Mouse (Mus musculus): ENCODE data around the gene Ppp4r3b.

Ppp4r3b gene

DNA sequence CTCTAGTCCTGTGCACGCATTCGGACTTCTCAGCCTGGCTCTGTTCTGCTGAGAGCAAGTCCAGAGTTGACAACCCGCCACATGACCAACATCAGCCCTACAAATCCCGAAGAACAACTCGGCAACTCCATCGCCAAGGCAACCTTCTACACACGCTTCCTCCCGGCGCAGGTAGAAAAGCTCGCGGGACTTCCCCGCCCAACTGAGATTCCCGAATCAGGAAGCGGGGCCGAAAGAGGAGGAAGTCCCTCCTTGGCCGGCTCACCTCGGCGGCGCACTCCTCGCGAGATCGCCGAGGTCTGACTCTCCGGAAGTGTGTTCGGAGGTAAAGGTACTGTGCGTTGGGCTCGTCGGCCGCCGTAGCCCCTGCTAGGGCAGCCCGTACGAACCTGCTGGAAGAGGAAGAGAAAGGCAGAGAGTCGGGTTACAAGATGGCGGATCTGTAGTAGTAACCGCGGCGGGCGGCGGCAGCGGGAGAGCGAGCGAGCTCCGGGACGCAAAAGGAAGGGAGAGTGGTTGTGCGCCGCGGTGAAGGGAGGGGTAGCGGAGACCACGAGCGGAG, at the start of gene Ppp4r3b:
Ppp4r3b (plus strand) TSS at position 328 of the 562 bp plus-strand sequence.
- DNase-seq (ENCODE audit: low read depth, low spot score): peak; percentile 98

DNA sequence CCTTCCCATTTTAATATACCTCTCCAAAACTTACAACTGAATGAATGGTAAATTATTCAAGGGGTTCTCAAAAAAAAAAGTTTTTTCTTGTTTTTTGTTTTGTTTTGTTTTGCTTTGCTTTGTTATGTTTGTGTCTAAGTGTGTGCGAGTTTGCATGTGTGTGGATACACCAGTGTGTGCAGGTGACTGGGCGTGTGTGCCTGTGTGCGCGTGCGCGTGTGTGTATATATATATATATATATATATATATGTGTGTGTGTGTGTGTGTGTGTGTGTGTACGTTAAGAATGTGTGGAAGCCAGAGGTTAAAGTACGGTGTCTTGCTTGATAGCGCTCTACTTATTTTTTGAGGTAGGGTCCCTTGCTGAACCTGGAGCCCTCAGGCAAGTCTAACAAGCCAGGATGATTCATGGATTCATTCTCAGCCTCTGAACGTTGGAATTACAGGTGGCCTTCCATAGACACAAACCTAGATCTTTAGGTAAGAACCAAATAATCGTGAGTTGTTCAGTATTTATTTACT, 42.8 kb upstream of the Ppp4r3b start:
- no peak for DNase-seq (ENCODE audit: low read depth, low spot score)

- peak; percentile 95 for DNase-seq (ENCODE audit: low read depth, low spot score)
These were observed 42.0 kb upstream of the Ppp4r3b start, which contains the start of gene Pnpt1 for GRCm38 (mm10) chr11:29130385-29131355. Gene Pnpt1 (plus strand): TSS chr11:29130744.

- DNase-seq (ENCODE audit: low read depth, low spot score): peak; percentile 20
These were observed 32.0 kb upstream of the Ppp4r3b start for GRCm38 (mm10) chr11:29140671-29141070.

GRCm38 (mm10) chr11:29148901-29149300, 23.8 kb upstream of the Ppp4r3b start:
- DNase-seq (ENCODE audit: low read depth, low spot score): no peak

- no peak for DNase-seq (ENCODE audit: low read depth, low spot score)
These were observed 9.1 kb upstream of the Ppp4r3b start for GRCm38 (mm10) chr11:29163569-29163968.

DNA sequence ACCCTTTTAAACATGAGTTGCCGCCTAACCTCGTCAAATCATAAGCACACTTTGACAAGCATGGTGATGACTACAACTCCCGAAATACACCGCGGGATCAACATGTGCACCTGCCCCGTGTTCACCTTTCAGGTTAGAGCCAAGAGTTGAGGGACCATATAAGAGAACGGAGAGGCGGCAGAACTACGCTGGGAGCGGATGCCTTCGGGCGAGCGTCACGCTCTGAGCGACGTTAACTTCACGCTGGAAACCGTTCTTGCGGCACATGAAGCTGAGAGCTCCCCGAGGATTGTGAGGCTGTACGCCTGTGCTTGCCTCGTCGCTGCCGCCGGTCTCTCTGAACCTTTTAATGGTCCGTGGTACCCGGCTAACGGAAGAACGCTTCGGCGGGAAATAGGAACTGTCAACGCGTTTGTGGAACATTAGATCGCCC, 715 bp upstream of the Ppp4r3b start:
- peak; percentile 58 for DNase-seq (ENCODE audit: low read depth, low spot score)

DNA sequence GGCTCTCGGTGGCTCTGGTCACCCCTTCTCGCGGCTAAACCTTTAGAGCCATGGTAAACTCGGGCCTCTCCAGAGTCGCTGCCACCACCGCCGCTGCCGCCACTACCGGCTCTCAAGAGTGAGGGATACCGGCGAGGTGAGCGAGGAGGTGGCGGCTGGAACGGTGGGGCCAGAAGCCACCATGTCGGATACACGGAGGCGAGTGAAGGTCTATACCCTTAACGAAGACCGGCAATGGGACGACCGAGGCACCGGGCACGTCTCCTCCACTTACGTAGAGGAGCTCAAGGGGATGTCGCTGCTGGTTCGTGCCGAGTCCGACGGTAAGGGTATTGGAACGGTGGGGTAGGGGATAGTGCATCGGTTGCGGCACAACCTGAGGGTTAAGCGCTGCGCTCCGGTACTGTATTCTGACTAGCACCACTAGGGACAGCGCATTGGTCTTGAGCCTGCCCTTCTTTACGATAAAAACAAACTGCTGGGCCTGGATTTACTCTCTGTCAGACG, 488 bp downstream of the Ppp4r3b start:
- DNase-seq (ENCODE audit: low read depth, low spot score): peak; percentile 86

- peak; percentile 9 for DNase-seq (ENCODE audit: low read depth, low spot score)
These were observed 1.2 kb downstream of the Ppp4r3b start for GRCm38 (mm10) chr11:29173706-29174436.

DNA sequence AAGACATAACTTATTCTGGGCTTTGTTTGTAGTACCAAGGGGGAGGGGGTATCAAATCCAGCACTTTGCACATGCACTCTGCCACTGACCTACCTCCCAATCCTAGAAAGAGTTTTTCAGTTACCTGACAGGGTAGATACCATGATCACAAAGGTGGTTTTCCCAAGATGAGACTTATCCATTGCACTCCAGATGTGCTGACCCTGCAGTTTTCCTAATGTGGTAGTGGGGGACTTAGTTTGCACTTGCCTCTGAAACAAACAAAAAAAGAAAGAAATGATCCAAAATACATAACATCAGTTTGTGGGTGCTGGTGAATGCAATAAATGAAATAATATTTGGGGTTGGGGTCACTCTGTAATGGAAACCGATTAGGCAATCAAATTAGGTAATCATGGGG, 6.6 kb downstream of the Ppp4r3b start:
- DNase-seq (ENCODE audit: low read depth, low spot score): no peak

DNA sequence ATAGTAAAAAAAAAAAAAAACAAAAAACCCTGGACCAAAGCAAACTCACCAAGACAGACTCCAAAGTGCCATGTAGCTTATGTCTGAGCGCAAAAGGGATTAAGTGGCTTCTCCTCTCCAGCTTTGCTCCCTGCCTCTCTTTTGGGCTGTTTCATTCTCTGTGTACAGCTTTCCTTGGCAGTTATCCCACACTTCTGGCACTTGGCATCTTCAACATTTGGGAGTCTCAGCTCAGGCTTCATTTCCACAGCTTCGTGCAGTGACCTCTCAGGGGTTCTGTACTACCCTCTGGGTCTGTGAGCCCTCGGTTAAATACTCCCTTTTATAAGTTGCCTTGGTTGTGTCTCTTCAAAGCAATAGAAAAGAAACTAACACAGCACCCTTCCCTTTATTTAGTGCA, 8.0 kb downstream of the Ppp4r3b start:
- DNase-seq (ENCODE audit: low read depth, low spot score): peak; percentile 19

GRCm38 (mm10) chr11:29181751-29182150, 9.1 kb downstream of the Ppp4r3b start:
- DNase-seq (ENCODE audit: low read depth, low spot score): no peak

- DNase-seq (ENCODE audit: low read depth, low spot score): no peak
These were observed 16.3 kb downstream of the Ppp4r3b start for GRCm38 (mm10) chr11:29188981-29189380.

GRCm38 (mm10) chr11:29203653-29204052, 31.0 kb downstream of the Ppp4r3b start:
- DNase-seq (ENCODE audit: low read depth, low spot score): peak; percentile 65

- DNase-seq (ENCODE audit: low read depth, low spot score): no peak
These were observed 37.1 kb downstream of the Ppp4r3b start for GRCm38 (mm10) chr11:29209774-29210173.

DNA sequence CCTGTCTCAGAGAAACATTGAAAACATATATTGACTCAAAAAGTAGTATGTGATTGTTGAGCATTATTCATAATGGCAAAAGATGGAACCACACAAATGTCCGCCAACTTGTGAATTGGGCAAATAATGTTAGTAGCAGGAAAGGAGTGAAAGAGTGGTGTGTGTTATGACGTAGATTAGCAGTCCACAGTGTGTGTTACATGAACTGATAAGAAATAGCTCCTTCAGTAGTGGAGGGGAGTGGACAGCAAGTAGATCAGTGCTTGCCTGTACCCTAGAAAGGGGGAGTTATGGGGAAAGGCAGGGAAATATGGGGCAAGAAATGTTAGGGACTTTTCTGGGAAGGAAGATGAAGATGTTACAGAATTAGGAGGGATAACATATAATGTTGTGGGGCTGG, 43.5 kb downstream of the Ppp4r3b start:
- DNase-seq (ENCODE audit: low read depth, low spot score): no peak

DNA sequence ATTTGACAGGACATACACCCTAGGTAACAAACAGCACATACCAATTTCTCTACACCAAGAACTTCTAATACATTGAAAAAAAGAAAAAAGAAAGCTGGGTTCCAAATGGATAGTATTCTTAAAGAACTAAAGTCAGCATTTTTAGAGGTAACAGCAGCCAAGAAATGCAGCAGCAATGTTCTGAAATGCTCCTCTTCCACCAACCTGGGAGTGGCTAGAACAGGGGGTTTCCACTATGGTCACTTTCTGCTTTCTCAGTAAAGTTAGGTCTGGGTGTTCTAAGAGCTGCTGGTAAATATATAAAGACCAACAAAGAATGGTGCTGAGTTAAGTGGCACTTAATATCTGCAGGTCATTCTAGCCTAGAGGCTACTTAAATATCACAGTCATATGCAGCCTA, 46.4 kb downstream of the Ppp4r3b start:
- DNase-seq (ENCODE audit: low read depth, low spot score): peak; percentile 12

DNA sequence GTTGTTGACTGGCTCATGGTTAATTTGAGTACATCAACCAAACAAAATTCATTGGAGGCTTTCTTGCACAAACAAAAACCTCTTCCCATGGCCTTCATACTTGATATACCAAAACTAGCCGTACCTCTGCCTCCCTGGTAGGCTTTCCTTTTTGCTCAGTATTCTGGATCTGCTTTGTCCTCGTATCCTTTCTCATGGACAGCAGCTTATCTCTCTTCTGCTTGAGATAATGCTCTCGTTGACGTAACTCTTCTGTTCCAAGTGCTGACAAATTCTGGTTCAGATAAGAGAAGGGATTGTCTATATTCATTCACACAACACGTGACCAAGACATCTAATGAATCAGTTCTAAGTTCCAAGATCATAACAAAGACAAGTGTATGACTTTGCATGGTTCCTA, 49.6 kb downstream of the Ppp4r3b start:
- no peak for DNase-seq (ENCODE audit: low read depth, low spot score)

GRCm38 (mm10) chr11:29224754-29225153, 52.1 kb downstream of the Ppp4r3b start:
- no peak for DNase-seq (ENCODE audit: low read depth, low spot score)

- no peak for DNase-seq (ENCODE audit: low read depth, low spot score)
These were observed 56.3 kb downstream of the Ppp4r3b start for GRCm38 (mm10) chr11:29228957-29229356.

GRCm38 (mm10) chr11:29233569-29233968, 60.9 kb downstream of the Ppp4r3b start:
- DNase-seq (ENCODE audit: low read depth, low spot score): no peak

DNA sequence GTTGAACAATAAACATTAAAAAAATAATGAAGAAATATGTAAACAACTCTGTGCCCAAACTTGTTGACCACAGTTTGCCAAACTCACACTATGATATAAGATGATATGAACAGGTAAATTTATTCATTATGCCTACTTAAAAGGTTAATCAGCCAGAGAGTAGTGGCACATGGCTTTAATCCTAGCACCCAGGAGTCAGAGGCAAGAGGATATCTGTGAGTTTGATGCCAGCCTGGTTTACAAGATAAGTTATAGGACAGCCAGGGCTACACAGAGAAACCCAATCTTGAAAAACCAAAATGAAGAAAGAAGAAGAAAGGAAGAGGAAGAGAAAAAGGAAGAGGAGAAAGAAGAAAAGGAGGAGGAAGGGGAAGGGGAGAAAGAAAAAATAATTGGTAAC, 64.7 kb downstream of the Ppp4r3b start:
- no peak for DNase-seq (ENCODE audit: low read depth, low spot score)

All from 3T3-L1 (cell line).